Mouse (Mus musculus): ENCODE results near the gene Sytl3.

- no peak for TF ChIP-seq CTCF (IDR thresholded peaks at IDR 0.05; ENCODE audit: low read depth)
- TF ChIP-seq EP300 (IDR thresholded peaks at IDR 0.05; ENCODE audit: low read depth): no peak
Observed at GRCm38 (mm10) chr17:6738836-6739235, 79.9 kb downstream of the Sytl3 start.
